8 mouse cellular contexts compared by ENCODE assay signal in the genomic region with DNA sequence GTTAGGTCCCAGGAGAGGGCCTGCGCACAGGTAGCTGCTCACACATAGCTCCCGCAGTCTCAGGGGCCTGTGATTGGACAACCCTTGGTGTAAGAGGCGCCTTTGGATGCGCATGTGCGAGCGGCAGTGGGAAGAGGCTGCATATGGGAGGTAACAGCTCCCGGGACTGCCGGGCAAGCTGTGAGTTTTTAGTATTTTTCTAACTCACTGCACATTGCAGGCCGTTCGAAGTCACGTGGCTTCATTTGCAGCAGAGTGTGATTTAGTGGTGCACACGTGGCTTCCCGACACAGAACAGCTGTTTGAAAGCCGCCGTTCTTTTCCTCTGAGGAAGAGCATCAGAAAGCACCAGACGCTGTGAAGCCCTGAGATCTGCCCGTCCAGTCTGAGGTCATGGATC.
DNase-seq lines count a peak whose midpoint lies in the region; ATAC-seq lines count a peak whose summit lies in the region.

No protein-coding gene starts in this region.

- no peak for DNase-seq in hindbrain, embryonic 11.5 days (ENCODE audit: low spot score)
- peak; percentile 44 to 54 for DNase-seq in cerebellum, postnatal 36 days
- peak; percentile 76 for DNase-seq in layer of hippocampus, adult 9-11 months
- DNase-seq in retina, postnatal 1 day: peak; percentile 52
- DNase-seq in gastrocnemius, postnatal 4 days (ENCODE audit: low spot score in 2 of 2): no peak
- DNase-seq in ovary, adult 18-20 months (ENCODE audit: low spot score): no peak

- ATAC-seq in hindbrain, embryonic 15.5 days (ENCODE audit: low FRiP score, low read depth): peak; percentile 89
- ATAC-seq in hindbrain, embryonic 11.5 days (ENCODE audit: low FRiP score): no peak
- no peak for ATAC-seq in megakaryocyte-erythroid progenitor cell, adult 5-6 weeks (replicated peaks; ENCODE audit: low FRiP score, low TSS enrichment, poor library complexity, severe bottlenecking)

- H3K27ac ChIP-seq in hindbrain, embryonic 15.5 days (replicated peaks): peak overlapping the region; percentile 66
- H3K27ac ChIP-seq in hindbrain, embryonic 11.5 days (ENCODE audit: low read depth, low read length): no peak overlapping the region

- H3K4me2 ChIP-seq in hindbrain, embryonic 15.5 days: peak overlapping the region; percentile 43
- H3K4me2 ChIP-seq in hindbrain, embryonic 11.5 days (replicated peaks; ENCODE audit: low read depth, low read length): no peak overlapping the region

- no peaks in the 10 kb centered on the region for H3K9me3 ChIP-seq in hindbrain, embryonic 15.5 days
- no peaks in the 10 kb centered on the region for H3K9me3 ChIP-seq in hindbrain, embryonic 11.5 days (ENCODE audit: control insufficient read depth, low read length)

- peaks cover 21% of the 10 kb centered on the region for H3K4me1 ChIP-seq in hindbrain, embryonic 15.5 days (replicated peaks)
- H3K4me1 ChIP-seq in hindbrain, embryonic 11.5 days (replicated peaks; ENCODE audit: control insufficient read depth, insufficient read depth, low read length): no peaks in the 10 kb centered on the region

- H3K9ac ChIP-seq in hindbrain, embryonic 15.5 days: 0 out of 2 replicates have a peak overlapping the region, but pooled peaks have one; percentile 10
- no peak overlapping the region for H3K9ac ChIP-seq in hindbrain, embryonic 11.5 days (ENCODE audit: low read depth, low read length)

- H3K4me3 ChIP-seq in hindbrain, embryonic 15.5 days: no peak overlapping the region
- no peak overlapping the region for H3K4me3 ChIP-seq in hindbrain, embryonic 11.5 days (ENCODE audit: low read depth, low read length)

- no peaks in the 10 kb centered on the region for H3K36me3 ChIP-seq in hindbrain, embryonic 15.5 days
- no peaks in the 10 kb centered on the region for H3K36me3 ChIP-seq in hindbrain, embryonic 11.5 days (ENCODE audit: control insufficient read depth, insufficient read depth, low read length)

- H3K27me3 ChIP-seq in hindbrain, embryonic 15.5 days: no peaks in the 10 kb centered on the region
- no peaks in the 10 kb centered on the region for H3K27me3 ChIP-seq in hindbrain, embryonic 11.5 days (ENCODE audit: control insufficient read depth, insufficient read depth, low read length)

- WGBS in hindbrain, embryonic 15.5 days: 60% methylated on average over 17 of the region's 17 CpGs
- 77% methylated on average over 17 of the region's 17 CpGs for WGBS in hindbrain, embryonic 11.5 days

Comparison
In these comparisons a context has a peak if more than half of its experiments do, and no peak if none do; other contexts are left out.
1. DNase-seq: peak in cerebellum, postnatal 36 days (2 of 2), layer of hippocampus, adult 9-11 months (single experiment) and retina, postnatal 1 day (single experiment); none in hindbrain, embryonic 11.5 days (single experiment), gastrocnemius, postnatal 4 days (0 of 2) and ovary, adult 18-20 months (single experiment).